Mouse (Mus musculus): ENCODE measurements around the gene Sema3b.

DNA sequence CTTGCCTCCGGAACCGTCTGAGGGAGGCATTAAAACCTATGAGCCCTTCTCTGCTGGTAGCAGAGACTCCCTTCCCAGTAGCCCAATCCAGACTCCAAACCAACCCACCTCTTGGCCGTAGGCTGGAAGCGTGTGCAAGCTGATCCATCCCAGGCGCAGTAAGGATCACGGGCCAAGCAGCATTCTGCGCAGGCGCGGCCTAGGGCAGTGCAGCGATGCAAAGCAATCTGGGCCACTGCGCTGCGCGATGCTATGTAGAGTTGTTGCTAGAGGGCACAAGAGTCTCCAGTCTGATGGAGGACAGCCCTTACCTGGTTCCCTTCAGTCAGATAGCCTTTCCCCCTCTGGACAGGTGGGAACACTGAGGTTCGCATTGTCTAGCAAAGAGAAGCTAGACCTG lies 9.2 kb downstream of the Sema3b start:
- TF ChIP-seq CTCF (IDR thresholded peaks at IDR 0.05; ENCODE audit: low read depth, low read length) (no peak), POLR2A (IDR thresholded peaks at IDR 0.05; ENCODE audit: extremely low read depth, insufficient read depth, low read length) (no peak)

All from liver, adult 2 months (tissue).